ENCODE assay signal across 12 mouse cellular contexts in genomic region chrX:160449363-160449762, GRCm38 (mm10). TPM values are rescaled to one million over a fixed set of nuclear protein-coding genes. Genes with fewer than 3 reads are reported as not detected.
DNase-seq lines count a peak whose midpoint lies in the region; ATAC-seq and TF ChIP-seq lines count a peak whose summit lies in the region.
"Had no signal": no experiment of that assay in that cellular context is flagged by ENCODE, and none has a peak within 500 bp of the region (broad histone marks: within the 10 kb centered on the region; RNA-seq: fewer than 3 reads in every experiment).

No protein-coding gene starts in this region.

- DNase-seq in cerebellum, postnatal 14 days, result peak; percentile 2 to 4
- DNase-seq in cerebellum, postnatal 36 days, result no peak
- DNase-seq in kidney, postnatal 0 days (ENCODE audit: low spot score), result no peak
- DNase-seq in kidney, postnatal 14 days, result no peak
- peak; percentile 9 for DNase-seq in retina, embryonic 14.5 days (ENCODE audit: low spot score)
- DNase-seq in retina, postnatal 1 day, result no peak
- DNase-seq in stomach, postnatal 0 days (ENCODE audit: low spot score), result no peak
- no peak for DNase-seq in heart, adult 18-20 months
- DNase-seq: embryo, embryonic 11 days; gastrocnemius, postnatal 14 days; lung, postnatal 14 days had no signal

- no peak overlapping the region for H3K4me2 ChIP-seq in kidney, postnatal 0 days (ENCODE audit: low read length)
- H3K4me2 ChIP-seq in stomach, postnatal 0 days (replicated peaks; ENCODE audit: low read depth), result no peak overlapping the region
- H3K4me2 ChIP-seq: limb, embryonic 13.5 days had no signal

- no peaks in the 10 kb centered on the region for H3K4me1 ChIP-seq in kidney, postnatal 0 days (replicated peaks; ENCODE audit: insufficient read depth, low read length)
- H3K4me1 ChIP-seq in stomach, postnatal 0 days (replicated peaks; ENCODE audit: control insufficient read depth, insufficient read depth), result no peaks in the 10 kb centered on the region
- H3K4me1 ChIP-seq: limb, embryonic 13.5 days had no signal

- no peaks in the 10 kb centered on the region for H3K9me3 ChIP-seq in kidney, postnatal 0 days (replicated peaks; ENCODE audit: low read length)
- no peaks in the 10 kb centered on the region for H3K9me3 ChIP-seq in stomach, postnatal 0 days (ENCODE audit: control insufficient read depth, low read length)
- H3K9me3 ChIP-seq: limb, embryonic 13.5 days had no signal

- no peak for TF ChIP-seq EP300 in stomach, postnatal 0 days (optimal IDR thresholded peaks at IDR 0.05)

- H3K36me3 ChIP-seq in kidney, postnatal 0 days (ENCODE audit: insufficient read depth, low read length), result no peaks in the 10 kb centered on the region
- no peaks in the 10 kb centered on the region for H3K36me3 ChIP-seq in stomach, postnatal 0 days (ENCODE audit: control insufficient read depth, insufficient read depth, low read length)
- H3K36me3 ChIP-seq: limb, embryonic 13.5 days had no signal

- H3K27ac ChIP-seq in kidney, postnatal 0 days, result no peak overlapping the region
- H3K27ac ChIP-seq in stomach, postnatal 0 days (replicated peaks), result no peak overlapping the region
- H3K27ac ChIP-seq: limb, embryonic 13.5 days had no signal

- H3K27me3 ChIP-seq in kidney, postnatal 0 days (ENCODE audit: insufficient read depth, low read length), result no peaks in the 10 kb centered on the region
- H3K27me3 ChIP-seq in stomach, postnatal 0 days (ENCODE audit: control insufficient read depth, insufficient read depth, low read length), result no peaks in the 10 kb centered on the region

- H3K9ac ChIP-seq in kidney, postnatal 0 days (ENCODE audit: low read depth, low read length), result no peak overlapping the region
- no peak overlapping the region for H3K9ac ChIP-seq in stomach, postnatal 0 days (ENCODE audit: low read length)
- H3K9ac ChIP-seq: limb, embryonic 13.5 days had no signal

- no peak for ATAC-seq in kidney, postnatal 0 days (replicated peaks; ENCODE audit: low FRiP score, low read depth)
- no peak for ATAC-seq in stomach, postnatal 0 days (ENCODE audit: low FRiP score, low TSS enrichment)

- no peak overlapping the region for H3K4me3 ChIP-seq in kidney, postnatal 0 days (replicated peaks; ENCODE audit: low read depth, low read length)
- H3K4me3 ChIP-seq in stomach, postnatal 0 days (ENCODE audit: low read depth, low read length), result no peak overlapping the region
- H3K4me3 ChIP-seq: limb, embryonic 13.5 days had no signal

- whole genome bisulfite sequencing in kidney, postnatal 0 days, result 82% methylated on average over 2 of the region's 2 CpGs
- WGBS in stomach, postnatal 0 days, result 72% methylated on average over 2 of the region's 2 CpGs

- TF ChIP-seq CTCF in kidney, postnatal 0 days (IDR thresholded peaks at IDR 0.05; ENCODE audit: low read depth), result peak; percentile 40; the same call in 1 of the 2 replicates
- peak; percentile 61 for TF ChIP-seq CTCF in stomach, postnatal 0 days (IDR thresholded peaks at IDR 0.05; ENCODE audit: low read depth)

RNA-seq across cellular contexts. Expression of gene Phka2, which starts 52.6 kb away (rescaled TPM):
- 8.8 and 10.2 TPM in 2 replicates for polyA plus RNA-seq in kidney, postnatal 0 days (2015; fragmentation: Nextera tagmentation; extraction: Ambion mirVana)
- polyA plus RNA-seq in stomach, postnatal 0 days (2015; fragmentation: Nextera tagmentation; extraction: Ambion mirVana), result 5.7 and 6.2 TPM in 2 replicates
- total RNA-seq in heart, adult 18-20 months (2021), result 10 to 100 TPM; 12.1 to 13.3 TPM

RNA-seq across cellular contexts. Expression of gene Adgrg2, which starts 58.9 kb away (rescaled TPM):
- 1.5 and 1.7 TPM in 2 replicates for polyA plus RNA-seq in kidney, postnatal 0 days (2015; fragmentation: Nextera tagmentation; extraction: Ambion mirVana)
- polyA plus RNA-seq in stomach, postnatal 0 days (2015; fragmentation: Nextera tagmentation; extraction: Ambion mirVana), result 6.8 and 7.1 TPM in 2 replicates
- total RNA-seq in heart, adult 18-20 months (2021), result 1 to 10 TPM in 1 of 2 experiments, under 1 TPM in 1; 0.87 to 1.3 TPM

Comparison
In these comparisons a context has a peak if more than half of its experiments do, and no peak if none do; other contexts are left out.
1. DNase-seq: peak in cerebellum, postnatal 14 days (2 of 2) and retina, embryonic 14.5 days (single experiment); none in cerebellum, postnatal 36 days (0 of 2), kidney, postnatal 0 days (single experiment), kidney, postnatal 14 days (single experiment), retina, postnatal 1 day (single experiment), stomach, postnatal 0 days (single experiment) and heart, adult 18-20 months (0 of 2).